Mouse (Mus musculus): Measurements from ENCODE around the gene Astn1.

The Astn1 gene

DNA sequence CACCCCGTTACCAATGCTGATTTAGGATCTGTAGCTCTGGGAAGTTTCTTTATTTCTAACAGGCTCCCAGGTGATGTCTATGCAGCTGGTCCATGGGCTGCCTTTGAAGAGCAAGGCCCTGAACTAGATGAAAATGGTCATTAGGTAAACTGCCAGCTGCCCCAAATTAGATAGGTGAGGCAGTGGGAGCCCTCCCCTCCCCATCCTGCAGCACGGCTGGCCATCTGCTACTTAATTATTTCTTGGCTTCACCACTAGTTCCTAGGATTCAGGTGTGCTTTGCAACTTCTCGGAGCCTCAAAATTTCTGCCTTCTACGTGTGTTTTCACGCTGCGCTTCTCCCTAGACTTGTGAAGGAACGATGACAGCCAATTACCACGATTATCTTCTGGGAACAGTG, 59.4 kb downstream of the Astn1 start:
- no peak for DNase-seq

DNA sequence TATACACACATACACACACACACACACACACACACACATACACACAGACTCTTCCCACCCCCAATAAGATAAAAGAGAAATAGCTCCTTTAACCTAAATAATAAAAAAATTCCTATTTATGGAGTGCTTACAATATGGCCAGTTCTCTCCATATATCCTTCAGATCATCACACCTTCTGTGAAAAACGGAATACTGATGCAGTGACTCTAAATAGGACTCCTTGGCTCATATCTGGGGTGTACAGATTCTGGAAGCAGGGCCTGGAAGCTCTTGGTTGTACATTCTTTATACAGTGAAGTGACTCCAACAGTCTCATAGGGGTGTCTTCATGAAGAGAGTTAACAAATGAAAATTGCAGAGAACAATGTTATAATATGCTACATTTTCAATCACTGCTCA, 60.7 kb downstream of the Astn1 start:
- no peak for DNase-seq

DNA sequence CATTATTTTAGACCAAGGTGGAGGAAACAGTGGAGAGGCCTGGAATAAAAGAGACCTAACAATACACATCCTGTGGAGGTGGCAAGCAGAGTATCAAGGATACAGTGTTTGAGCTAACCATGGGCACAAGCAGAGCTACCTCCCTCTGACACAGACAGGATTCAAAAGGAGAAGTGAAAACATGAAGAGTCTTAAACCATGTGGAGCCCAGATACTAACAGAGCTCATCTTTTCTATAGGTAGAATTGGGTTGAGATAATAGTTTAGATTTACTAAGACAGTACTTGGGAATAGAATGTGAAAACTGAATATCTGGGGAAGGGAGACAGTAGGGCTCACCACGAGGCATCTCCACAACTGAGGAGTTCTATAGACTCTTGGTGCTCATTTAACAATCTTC, 84.0 kb downstream of the Astn1 start:
- DNase-seq = no peak

DNA sequence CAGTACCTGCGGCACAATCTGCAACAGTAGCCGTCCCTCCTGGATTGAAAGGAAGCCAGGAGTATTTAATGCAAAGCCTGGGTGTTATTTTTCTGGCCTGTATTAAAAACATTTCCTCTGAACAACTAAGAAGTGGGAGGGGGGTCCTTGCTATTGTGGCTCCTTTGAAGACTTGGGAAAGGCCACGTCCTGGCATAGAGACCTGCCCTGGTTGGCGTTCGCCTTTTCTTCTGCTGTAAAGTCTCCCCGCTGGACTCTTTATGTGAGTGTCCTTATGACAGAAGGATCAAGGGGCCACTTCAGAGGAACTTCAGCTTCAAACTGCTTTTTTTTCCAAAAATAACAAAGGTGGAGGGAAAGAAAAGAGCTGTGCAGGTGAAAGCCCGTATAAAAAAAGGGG, 85.9 kb downstream of the Astn1 start:
- DNase-seq = no peak

DNA sequence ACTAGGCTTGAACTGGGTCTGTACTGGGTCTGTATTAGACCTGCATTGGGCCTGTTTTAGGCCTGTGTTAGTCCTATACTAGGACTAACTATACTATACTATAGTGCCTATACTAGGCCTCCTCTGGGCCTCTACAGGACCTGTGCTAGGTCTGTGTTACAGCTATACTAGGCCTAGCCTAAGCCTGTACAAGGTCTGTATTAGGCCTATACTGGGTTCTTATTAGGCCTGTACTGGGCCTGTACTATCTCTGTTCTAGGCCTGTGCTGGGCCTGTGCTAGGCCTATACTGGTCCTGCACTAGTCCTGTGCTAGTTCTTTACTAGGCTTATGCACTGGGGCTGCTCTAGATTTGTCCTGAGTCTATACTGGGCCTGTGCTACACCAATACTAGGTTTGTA, 90.6 kb downstream of the Astn1 start:
- DNase-seq = no peak

DNA sequence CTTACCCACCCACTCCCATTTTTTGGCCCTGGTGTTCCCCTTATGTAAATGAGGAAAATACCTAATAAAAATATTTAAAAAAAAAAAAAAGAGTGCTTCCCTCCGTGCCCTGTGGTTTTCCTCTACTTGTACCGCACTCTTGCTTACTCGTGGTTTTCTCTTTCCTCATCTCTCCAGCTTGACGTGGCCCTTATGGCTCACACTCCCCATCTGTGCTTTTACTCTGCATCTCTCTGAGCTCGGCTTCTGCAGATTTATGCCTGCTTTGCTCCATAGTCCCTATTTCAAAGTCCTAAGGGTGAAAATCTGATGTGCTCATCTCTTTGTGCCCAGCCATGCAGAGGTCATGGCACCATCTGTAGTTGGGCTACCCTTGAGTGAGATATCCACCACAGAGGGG, 91.5 kb downstream of the Astn1 start:
- no peak for DNase-seq

DNA sequence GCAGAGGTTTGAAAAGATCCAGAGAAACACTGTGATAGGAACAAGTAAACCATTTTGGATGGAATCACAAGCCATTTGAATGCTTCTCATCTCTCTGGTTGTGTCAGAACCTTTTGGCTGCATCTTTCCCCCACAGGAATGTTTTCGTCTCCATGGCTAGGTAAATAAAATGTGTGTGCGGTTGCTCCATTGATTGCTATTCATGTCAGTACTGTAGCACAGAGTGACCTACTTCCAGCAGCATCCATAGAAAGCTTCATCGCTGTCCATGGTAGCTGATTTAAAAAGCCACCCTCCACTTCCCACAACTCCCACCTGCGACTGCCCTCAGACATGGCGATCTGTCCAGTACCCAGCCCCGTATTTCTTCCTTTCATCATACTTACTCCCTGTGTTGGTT, 101.9 kb downstream of the Astn1 start:
- no peak for DNase-seq

DNA sequence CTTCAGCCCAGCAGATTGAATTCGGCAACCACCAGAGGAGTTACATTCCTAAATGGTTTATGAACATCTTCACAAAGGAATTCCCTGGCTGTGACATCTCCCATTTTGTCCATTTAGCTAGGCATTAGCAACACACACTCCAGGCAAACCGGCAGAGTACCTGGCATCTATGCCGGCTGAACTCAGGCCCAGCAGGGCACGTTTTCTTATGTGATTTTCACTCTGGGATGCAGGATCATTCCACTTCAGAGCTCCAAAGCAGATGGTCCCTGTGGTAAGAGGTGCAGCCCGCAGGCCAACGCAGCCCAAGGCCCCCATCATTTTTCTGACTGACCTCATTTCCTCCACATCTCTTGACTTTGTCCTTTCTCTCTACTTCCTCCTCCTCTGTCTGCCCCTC, 103.2 kb downstream of the Astn1 start:
- DNase-seq = no peak

DNA sequence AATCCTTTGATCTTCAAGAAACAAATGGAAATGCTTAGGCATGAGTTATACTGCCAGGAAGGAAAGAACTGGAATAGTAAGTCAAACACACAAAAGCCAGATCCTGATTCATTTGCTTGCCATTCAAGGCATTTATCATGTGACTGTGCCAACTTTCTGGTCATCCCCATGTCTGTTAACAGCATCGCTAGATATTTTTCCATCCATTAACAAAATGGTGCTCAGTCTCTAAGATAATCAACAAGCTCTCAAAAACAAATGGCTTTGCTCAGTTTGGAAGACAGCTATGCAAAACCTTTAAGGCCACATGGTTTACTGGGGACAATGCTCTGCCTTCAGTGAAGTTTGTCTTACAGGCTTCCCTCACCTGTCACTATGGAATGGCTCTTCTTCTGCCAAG, 115.8 kb downstream of the Astn1 start:
- DNase-seq = no peak

DNA sequence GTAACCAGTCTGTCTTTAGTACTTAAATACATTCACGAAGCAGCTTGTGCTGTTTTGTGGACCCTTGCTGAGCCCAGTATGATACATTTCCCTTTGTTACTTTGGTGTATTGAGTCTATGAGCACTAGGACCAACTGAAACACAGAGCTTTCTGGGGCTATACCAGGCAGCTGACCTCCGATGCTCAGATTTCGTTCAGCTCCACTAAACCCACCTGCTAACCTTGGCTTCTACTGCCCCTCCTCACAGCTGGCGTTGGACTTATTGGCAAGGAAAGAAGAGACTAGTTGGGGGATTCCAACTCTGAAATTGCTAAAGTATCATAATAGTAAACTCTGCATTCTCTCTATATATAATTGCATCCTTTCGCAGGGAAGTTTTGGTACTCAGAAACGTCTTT, 118.2 kb downstream of the Astn1 start:
- no peak for DNase-seq

DNA sequence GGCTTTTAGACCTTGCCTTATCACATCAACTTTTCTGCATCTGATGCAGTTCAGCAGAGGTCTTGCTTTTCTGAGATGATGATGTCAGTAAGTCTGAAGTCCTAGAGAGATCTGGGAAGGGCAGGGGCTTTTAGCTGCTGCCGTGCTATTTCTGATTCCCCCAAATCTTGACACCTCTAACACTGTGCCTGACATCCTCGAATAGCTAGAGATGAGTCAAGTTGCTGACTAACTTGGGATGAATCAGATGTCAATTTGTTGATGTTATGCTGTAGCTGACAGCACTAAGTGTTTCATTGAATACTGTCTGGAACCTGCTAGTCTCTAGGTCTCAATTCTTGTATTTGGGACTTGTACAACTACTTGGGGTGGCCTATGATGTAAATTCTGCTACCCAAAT, 121.7 kb downstream of the Astn1 start:
- no peak for DNase-seq

DNA sequence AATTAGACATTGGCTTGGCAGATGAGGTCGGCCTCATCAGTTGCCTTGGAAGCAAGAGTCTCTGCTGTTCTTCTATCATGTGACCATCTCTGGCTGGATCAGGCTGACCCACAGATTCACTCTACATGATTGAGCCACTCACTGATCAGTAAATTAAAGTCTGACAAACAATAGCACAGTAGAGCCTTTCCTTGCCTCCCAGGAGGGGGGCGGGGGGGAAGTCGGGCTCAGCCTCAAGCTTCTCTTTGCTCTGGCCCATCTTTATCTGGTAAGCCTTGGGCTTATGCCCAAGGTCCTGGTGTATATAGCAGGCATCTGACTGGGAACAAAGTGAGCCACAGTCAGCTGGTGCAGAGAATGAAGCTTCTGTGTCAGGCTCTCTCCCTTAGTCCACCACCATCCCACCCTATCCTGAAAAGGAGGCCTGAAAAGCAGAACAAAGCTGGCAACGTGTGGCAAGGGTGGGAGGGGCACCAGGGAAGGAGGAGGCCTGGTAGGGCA, 127.5 kb downstream of the Astn1 start:
- DNase-seq = no peak

DNA sequence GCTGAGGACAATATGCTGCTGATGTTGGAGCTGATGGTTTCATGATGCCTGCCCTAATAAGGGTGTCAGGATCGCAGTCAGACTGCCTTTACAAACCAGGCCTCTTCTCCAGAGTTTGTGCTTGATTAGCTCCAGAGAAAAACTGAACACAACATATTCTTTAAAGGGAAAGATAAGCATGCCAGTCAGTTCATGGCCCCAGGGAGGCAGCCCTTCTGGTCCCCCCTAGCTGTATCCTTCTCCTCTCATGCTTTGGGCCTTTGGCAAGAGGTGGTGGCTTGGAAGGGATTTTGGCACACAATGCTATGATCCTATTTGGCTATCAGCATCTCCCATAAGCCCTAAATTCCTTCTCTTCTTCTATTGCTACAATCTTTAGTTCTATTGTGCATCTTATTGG, 128.1 kb downstream of the Astn1 start:
- no peak for DNase-seq

DNA sequence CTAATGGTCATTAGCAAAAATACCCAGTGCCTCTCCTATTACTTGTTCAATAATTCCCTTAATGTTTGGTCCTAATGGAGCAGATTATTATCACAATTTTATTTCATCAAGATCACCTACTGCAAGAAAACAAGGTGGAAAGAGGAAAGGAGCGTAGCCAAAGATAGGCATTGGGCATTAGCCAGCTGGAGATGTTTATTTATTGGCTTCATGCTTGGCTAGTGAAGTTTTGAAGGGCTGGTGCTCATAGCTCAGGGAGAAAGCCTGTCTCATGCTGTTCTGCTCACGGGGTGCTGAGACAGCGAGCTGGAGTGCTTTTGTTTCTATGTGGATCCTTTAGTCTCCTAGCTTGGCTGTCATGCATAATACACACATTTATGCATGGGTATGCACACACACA, 131.2 kb downstream of the Astn1 start:
- no peak for DNase-seq

DNA sequence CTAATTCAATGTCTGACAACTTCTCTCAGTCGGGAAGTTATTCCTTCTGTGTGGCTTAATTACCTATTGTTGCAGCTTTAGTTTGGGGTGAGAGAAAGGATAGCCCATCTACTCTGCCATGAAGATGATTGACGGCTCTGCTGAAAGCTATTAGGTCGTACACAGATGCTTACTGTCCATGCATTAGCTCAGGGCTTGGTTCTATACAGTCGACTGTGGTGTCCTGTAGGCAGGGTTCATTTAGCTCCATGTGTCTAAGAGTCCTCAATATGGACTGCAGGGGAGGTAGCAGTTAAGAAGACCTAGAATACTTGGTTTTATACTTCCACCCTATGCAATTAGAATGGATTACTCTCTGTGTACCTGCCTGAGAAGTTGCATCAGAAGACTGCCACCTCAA, 138.1 kb downstream of the Astn1 start:
- DNase-seq = no peak

DNA sequence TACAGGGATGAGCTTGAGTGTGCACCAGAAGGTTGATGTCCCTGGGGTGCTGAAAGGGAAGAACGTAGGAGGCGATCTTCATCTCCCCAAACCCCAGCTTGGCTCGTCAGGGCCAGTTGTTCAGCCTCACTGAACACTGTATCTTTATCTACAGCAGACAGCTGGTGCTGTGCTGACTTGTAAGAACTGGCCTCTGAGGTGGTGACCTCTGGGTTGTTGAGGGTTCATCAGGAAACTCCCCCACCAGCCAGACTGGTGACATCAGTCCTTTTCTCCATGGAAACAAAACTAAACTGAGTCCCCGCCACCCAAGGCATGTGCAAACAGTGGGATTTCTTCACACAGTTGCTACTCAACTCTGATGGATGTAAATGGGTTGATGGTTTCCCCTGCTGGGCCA, 138.9 kb downstream of the Astn1 start:
- no peak for DNase-seq

DNA sequence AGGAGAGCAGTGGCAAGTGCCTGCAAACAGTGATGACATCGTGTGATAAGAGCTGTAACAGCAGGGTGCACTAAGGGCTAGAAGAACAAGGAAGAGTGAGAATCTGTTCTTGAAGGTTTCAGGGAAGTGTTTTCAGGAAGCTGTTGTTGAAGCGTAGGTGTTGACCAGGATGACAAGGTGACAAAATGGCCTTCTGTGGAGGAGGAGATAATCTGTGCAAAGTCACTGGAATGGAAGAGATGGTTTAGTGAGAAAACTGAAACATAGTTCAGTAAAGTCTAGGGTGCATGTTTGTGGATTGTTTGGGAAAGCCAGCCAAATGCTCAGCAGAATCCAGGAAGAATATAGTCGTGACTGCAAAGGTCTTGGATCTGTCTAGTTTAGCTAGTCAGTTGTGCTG, 145.5 kb downstream of the Astn1 start:
- DNase-seq = no peak

DNA sequence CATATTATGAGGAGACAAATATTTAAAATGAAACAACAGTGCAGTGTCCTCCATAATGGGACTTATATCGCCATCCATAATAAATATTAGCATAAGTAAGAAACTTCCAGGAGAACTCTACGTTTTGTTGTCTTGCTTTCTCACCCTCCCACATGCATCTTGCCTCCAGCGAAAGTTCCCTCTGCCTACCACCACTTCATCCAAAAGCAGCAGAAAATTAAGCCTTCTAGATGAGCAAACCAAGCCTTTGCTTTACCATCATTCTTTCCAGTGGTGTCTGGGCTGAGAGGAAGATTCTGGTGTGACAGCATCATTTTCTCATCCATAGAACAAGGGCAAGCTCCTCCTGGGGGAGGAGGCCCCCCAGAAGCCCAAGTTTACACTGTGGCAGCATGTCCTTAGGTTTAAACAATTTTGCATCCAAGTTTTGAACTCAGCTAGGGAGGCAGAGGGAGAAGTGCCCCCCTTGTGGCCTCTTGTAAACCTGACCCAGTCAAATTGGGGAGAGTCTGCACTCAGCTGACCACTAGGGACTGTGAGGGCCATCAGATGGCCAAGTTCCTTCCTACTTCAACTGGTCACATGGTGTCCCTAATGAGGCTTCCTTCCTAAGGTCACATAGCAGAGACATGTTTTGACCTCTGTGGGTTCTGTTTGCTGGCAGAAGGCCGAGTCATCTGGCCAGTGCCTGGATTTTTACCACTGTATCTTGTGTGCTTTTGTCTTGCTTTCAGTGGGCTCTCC, 147.2 kb downstream of the Astn1 start:
- no peak for DNase-seq

DNA sequence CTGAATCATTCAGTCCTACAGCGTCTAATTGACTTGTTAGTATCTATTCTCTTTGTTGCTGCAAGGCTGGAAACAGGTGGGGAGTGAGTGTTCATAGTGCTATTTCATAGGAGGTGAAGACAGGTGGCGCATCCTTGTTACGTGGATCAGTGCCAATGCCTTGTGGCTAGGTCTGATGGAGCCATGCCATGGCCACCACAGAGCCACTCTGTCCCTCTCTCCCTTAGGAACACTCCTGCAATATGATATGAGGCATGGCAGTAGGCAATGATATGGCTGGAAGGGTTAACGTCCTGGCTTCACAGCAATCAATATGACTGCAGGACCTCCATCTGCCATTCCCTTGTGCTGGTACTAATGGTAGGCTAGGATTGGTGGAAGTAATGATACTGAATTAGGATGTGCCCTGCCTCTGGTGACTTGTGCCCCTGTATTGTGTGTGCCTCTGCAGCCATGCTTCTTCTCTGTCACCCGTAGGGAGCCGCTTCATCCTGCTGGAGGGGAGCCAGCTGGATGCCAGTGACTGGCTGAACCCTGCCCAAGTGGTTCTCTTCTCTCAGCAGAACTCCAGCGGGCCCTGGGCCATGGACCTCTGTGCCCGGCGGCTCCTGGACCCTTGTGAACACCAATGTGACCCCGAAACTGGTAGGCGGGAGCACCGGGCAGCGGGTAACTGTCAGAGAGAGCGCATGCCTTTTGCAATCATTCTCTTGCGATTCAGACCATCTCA, 148.6 kb downstream of the Astn1 start:
- DNase-seq = no peak

DNA sequence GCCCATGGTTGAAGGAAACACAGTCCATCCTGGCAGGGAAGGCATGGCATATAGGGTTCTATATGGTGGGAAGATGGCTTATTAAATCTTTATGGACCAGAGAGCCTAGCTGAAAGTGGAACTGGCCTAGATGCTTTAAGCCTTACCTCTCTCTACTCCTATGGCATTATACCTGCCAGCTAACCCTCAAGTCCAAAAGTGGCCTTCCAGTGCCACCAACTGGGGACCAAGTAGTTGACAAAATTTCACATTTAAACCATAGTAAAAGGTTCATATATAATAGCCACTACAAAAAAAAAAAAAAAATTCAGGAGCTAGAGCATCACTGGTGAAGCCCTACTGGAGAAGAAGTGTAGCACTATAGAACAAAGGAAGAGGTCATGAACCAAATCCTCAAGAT, 150.0 kb downstream of the Astn1 start:
- no peak for DNase-seq

DNA sequence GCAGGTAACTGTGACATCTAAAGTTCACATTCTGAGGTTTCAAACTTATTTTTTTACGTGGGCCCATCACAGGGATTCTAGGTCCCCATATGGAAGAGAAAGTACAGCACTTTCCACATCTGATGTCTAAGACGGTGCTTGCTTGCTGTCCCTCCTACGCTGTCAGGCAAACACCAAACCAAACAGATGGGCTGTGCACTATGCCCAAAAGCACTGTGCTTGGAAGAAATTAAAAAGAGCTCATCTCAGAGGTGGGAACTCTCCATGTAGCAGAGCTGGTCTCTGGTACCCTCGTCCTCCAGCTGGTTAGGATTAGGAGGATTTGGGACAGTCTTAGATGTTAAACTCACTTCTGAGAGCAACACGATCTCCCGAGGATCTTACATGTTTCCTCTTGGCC, 150.6 kb downstream of the Astn1 start:
- DNase-seq = no peak

DNA sequence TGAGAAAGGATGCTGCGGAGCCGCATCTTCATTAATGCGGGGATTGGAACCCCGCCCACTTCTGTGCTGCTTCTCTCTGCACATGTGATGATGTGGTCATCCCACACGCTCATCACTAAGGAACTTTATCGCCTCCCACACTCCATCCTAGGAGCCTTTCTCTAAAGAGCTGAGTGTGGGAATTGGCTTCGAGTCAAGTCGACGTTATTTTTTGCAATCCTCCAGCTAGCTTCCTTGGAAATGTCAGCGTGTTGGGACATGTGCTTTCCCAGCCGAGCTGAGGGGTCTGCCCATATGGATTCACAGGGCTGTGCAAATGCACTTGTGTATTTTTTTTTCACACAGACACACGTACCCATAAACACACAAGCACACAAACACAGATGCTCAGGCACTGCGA, 151.5 kb downstream of the Astn1 start:
- DNase-seq = no peak

DNA sequence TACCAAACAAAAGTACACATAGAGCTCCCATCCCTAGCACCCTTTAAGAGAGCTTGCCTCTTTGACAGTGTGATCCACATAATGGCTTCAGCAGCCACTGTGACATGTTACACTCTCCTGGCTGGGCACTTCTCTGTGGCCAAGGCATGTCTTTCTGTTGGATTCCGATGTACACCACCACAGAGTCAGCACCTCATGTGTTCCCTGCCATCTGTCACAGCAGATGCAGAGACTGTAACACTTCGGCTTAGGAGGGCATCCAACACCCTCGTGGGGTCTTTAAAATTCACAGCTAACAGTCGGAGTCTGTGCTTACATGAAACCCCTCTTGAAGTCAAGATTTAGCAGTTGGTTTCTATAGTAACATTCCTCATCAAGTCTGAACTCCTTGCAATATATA, 154.5 kb downstream of the Astn1 start:
- no peak for DNase-seq

DNA sequence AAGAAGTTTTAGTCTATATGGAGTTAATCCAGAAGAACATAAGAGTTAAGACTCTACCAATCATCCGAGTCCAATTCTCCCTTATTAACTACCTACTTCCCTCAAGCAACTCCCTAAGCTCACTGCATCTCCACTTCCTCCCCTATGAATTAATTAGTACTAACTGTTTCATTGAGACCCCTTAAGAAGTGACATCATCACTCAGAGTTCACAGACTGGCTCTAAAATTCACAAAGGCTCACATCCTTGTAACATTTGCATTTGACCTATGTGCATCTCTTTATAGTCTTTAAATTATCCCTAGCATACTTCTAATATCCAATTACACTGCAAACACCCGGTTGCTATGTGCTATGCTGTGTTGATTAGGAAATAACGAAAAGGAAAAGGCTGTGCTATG, 174.1 kb downstream of the Astn1 start:
- no peak for DNase-seq

DNA sequence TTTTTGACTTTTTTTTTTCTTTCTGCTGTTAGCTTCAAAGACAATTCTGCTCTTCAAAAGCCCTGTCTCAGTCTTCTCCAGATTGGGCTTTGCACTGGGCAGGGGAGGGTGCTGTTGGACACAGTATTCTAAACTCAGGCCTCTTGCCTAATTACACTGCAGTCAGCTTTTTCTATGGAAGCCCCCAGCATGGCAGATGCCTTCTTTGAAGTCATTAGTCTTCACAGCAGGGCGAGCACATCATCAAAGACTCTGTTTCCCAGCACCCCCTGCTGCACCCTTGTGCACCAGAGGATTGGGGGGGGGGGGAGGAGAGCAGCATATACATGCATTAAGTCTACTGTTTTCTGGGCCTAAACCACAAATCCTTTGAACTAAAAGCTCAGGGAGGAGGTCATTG, 174.8 kb downstream of the Astn1 start:
- DNase-seq = no peak

All from kidney, adult 11 months (tissue).